Mouse (Mus musculus): Measurements from ENCODE around the gene Ttll11.

Gene Ttll11

DNA sequence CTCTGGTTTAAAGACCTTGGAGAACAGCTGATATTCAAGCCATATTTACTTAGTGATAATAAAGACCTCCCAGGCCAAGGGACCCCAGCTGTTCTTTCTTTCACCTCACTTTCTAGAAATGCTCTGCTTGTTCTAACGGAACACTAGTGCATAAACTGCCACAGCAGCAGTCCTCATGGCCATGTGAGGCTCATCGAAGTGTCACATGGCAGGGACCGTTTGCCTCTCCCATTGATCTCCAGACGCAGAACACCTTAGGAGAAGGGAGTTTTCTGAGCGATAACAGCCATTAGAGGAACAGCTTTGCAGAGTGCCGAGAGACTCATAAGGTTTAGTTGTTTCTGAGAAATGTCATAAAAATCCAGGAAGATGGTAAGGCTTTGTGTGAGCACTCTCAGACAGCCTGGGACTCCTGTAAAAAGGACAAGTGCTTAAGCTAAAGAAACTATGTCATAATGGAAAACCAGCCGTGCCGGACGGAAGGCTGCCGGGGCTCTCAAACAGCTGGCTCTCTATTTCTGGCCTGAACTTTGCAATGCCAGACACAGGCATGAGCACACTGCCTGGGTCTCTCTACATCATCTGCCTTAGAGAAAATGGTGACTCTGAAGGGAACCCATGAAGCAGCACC lies 13.7 kb downstream of the Ttll11 start:
- no peak for DNase-seq (ENCODE audit: low spot score in 2 of 2)

DNA sequence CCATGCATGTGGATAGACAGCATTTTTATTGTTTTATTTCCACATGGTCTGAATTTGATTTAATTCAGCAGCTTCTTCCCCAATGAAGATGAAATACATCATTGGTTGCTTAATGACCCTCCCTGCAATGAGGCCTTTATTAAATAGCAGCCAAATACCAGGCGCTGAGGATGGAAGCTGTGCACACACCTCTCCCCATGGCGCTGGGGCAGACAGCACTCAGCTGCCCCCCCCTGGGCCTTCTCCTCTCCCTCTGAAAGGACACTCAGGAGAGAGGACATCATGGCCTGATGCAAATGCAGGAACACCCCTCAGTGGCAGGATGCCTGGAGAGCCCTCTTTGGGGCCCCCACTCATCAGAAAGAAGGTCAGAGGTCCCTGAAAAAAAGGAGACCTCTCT lies 16.4 kb downstream of the Ttll11 start:
- no peak for DNase-seq (ENCODE audit: low spot score in 2 of 2)

GRCm38 (mm10) chr2:35961593-35962127 lies 18.1 kb downstream of the Ttll11 start:
- no peak for DNase-seq (ENCODE audit: low spot score in 2 of 2)

GRCm38 (mm10) chr2:35957471-35958140 lies 22.1 kb downstream of the Ttll11 start:
- DNase-seq (ENCODE audit: low spot score in 2 of 2), result no peak

DNA sequence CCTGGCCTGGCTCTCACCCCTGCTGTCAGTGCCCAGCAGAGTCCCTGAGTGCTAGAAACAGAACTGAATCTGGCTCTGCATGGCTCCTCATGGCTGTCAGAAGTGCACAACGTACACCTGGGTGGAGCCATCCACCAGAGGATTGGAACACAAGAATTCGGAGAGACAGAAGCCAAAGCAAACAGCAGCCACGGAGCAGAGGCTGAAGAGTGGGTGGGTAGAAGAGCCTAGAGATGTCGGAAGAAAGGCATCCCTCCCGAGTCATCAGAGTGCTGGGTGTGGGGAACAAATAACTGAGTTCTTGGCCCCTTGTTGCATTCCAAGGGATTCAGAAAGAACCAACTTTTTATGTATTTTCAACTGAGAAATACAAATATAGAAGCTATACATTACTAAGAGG lies 24.5 kb downstream of the Ttll11 start:
- DNase-seq (ENCODE audit: low spot score in 2 of 2), result no peak

DNA sequence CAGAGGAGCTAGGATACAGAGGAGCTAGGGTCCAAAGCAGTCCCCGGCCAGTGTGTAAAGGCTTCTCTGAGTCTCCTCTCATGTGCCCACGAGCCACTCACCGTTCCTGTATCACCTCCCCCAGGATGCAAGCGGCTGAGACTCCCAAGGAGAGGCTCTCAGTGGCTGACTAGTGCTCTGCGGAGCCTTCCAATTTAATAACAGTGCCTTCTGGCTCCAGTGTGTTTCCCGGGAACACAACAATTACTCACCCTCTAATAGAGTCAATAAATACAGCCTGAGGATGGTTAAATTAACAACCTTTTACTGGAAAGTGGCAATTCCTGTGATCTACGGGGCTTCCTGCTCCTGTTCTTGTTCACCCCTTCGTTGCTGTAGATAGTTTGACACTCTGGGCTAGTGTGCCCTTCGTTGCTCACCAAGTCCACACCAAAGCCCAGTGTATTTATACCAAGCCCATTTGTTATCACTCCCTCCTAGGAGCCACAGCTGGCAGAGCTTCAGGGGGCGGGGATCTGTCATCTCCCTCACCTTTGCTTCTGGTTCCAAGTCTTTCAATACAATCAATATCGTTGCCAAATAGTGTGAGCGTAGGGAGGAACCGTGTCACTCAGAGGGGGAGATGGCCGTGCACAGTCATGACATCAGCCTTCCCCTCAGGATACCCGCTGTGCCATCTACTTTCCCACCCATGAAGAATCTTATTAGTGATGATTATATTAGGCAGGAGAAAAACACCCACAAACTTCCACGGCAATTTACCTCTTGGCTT lies 27.3 kb downstream of the Ttll11 start:
- no peak for DNase-seq (ENCODE audit: low spot score in 2 of 2)

- DNase-seq (ENCODE audit: low spot score in 2 of 2), result no peak
These were observed 34.8 kb downstream of the Ttll11 start for GRCm38 (mm10) chr2:35944896-35945295.

DNA sequence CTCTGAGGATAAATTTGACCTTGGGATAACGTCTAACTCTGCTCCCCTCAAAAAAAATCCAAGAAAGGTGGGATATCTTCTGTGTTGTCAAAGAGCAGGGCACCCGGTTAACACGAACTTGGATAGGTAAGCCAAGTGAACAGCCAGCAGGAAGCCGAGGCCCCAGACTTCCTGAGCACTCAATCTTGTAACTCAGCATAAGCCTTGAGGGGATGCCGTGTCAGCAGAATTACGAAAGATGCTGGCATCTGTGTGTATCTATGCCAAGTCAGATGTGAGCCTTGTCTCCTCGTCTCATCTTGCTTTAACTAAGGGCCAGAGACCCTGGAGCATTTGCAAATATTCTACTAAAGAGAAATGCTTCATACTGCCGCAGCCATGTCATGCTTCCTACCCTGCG lies 36.8 kb downstream of the Ttll11 start:
- DNase-seq (ENCODE audit: low spot score in 2 of 2), result no peak

- DNase-seq (ENCODE audit: low spot score in 2 of 2), result no peak
These were observed 44.7 kb downstream of the Ttll11 start for GRCm38 (mm10) chr2:35935045-35935444.

DNA sequence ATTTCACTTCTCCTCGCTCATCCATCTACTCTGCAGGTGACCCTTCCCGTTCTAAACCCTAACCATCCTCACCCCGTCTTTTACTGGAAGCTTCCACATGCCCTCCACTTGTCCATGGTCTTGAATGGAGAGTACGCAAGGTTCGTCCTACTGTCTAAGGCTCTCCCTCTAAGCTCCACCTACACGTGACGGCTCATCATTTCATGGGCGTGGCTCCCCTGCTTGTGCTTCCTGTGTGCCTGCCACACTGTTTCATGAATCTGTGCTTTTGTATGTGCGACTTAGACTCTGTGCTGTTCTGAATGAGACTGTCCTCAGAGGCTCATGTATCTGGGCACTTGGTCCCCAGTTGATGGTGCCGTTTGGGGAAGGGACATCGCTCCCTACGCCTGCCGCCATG lies 46.6 kb downstream of the Ttll11 start:
- no peak for DNase-seq (ENCODE audit: low spot score in 2 of 2)

- no peak for DNase-seq (ENCODE audit: low spot score in 2 of 2)
These were observed 48.1 kb downstream of the Ttll11 start for GRCm38 (mm10) chr2:35931619-35932018.

DNA sequence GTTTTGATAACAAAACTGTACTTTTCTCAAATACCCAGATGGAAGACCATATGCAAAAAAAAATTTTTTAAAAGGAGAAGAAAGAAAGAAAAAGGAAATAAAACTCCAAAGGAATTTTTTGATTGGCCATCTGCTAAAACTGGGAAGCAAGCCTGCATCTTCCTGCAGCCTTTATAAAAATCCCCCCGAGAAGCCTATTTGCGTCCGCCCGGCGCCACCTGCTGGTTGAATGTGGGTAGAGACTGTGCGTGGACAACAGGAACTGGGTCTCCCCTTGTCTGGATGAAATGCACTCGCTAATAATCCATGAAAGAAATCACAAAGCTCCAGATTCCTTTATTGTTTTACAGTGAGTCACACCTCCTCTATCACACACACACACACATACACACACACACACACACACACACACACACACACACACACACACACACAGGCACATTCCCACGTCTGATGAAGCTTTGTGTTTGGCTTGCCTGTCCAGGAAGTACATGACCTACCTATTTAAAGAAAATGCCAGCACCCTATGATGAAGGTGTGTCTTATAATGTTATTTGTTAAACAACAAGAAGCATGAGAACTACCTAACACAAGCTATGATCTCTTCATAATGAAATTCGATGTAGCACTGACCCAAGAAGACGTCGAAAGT lies 49.1 kb downstream of the Ttll11 start:
- DNase-seq (ENCODE audit: low spot score in 2 of 2), result peak; percentile 85 to 88

GRCm38 (mm10) chr2:35928133-35928532 lies 51.6 kb downstream of the Ttll11 start:
- peak; percentile 34 to 38 for DNase-seq (ENCODE audit: low spot score in 2 of 2)

DNA sequence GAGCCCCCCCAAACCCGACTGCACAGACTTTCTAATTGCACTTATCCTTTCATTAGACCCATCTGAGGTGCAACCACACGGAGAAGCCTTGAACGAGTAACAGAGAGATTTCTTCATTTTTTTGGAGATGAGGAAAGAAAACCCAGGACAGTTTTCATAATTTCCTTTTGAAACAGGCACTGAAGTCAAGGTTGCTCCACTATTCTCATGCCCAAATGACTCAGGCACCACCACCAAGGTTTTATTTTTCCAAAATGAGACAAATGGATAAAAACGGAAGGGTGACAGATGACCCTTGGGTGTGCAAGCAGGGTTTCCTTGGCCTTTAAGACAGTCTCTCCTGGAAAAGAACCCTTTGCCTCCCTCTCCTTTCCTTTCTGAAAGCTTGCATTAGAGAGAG lies 54.8 kb downstream of the Ttll11 start:
- no peak for DNase-seq (ENCODE audit: low spot score in 2 of 2)

GRCm38 (mm10) chr2:35922956-35923355 lies 56.8 kb downstream of the Ttll11 start:
- no peak for DNase-seq (ENCODE audit: low spot score in 2 of 2)

GRCm38 (mm10) chr2:35912090-35912489 lies 67.6 kb downstream of the Ttll11 start:
- no peak for DNase-seq (ENCODE audit: low spot score in 2 of 2)

GRCm38 (mm10) chr2:35911675-35912074 lies 68.0 kb downstream of the Ttll11 start:
- no peak for DNase-seq (ENCODE audit: low spot score in 2 of 2)

- no peak for DNase-seq (ENCODE audit: low spot score in 2 of 2)
These were observed 69.0 kb downstream of the Ttll11 start for GRCm38 (mm10) chr2:35910740-35911139.

DNA sequence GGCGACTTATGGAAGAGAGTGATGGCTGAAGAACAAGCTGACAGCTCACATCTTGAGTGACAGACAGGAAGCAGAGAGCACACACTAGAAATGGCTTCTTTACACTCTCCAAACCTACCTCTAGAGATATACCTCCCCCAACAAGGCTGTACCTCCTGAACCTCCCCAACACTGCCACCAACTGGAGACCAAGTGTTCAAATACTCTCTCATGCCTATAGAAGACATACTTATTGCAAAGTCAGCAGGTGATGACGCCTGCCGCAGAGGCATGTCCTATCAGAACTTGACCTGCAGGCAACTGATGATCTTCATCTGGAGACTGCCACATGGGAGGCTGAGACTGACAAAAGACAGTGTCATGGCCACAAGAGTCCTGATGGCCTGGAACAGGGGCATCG lies 70.4 kb downstream of the Ttll11 start:
- DNase-seq (ENCODE audit: low spot score in 2 of 2), result no peak

DNA sequence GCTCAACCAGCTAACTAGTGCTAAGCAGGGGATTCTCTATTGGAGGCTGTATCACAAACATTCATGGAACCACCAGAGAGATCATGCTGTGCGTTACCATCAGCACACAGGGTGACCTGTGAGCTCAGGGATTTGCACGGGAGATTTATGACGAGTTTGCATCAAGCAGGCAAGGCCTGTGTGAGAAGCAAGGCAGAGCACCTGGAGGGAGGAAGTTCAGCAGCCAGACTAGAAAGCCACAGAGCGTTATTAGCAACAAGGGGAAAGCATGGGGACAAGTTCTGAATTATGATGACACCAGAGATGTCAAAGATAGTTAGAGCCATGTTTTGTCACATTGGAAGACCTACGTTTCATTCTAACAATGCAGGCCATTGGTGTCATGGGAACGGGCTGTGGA lies 72.1 kb downstream of the Ttll11 start:
- DNase-seq (ENCODE audit: low spot score in 2 of 2), result no peak

DNA sequence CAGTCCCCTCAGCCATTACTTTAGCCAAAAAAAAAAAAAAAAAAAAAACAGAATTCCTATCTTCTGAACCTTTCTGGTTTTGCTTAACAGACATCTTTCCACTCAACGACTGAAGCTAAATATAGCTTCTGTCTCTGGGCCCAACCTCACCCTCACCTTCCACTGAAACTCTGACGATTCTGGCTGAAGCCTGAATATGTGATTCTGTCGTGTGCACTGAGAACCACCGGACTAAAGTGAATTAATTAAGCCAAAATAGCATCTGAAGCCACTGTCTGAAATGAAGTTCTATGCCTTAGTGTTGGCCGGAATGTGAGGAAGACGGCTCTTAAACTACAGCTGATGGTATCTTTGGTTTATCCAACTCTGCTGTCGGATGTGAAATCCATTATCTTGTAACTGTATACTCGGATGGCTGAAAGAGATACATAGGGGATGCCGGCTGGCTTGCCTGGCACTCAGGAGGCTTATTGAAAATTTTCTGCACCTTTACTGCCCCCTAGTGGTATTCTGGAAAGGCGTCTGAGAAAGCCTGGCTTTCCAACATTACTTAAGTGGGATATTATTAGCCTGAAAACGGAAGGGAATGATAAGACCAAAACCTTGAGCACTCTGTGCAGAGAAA lies 73.4 kb downstream of the Ttll11 start:
- peak; percentile 68 to 77 for DNase-seq (ENCODE audit: low spot score in 2 of 2)

- no peak for DNase-seq (ENCODE audit: low spot score in 2 of 2)
These were observed 78.9 kb downstream of the Ttll11 start for GRCm38 (mm10) chr2:35900845-35901244.

Measured in right cerebral cortex, adult 2 months (tissue).